Mouse (Mus musculus): ENCODE results near the gene Lrrc8d. TPM values are rescaled to one million over a fixed set of nuclear protein-coding genes. Genes with fewer than 3 reads are reported as not detected.
"Not testable (repeated sequence)": the region's sequence is repeated elsewhere in the genome, so short reads cannot be mapped to it uniquely, and the experiment has no call there.

Gene Lrrc8d
- polyA plus RNA-seq, 1 experiment from 2014 or later = 66.7 TPM

DNA sequence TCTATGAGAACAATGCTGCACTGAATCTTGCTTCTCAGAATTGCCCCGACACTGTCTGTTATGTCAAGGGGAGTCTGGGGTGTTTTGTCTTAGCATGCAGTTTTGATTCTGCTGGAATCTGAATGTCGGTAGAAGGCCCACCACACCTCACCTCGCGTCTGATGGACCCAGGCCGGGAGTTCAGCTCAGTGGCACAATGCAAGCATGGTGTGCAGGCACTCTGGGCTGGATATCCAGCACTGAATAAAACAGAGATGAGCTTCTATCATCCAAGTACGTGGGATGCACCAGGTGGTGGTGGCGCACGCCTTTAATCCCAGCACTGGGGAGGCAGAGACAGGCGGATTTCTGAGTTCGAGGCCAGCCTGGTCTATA lies 160.7 kb downstream of the Lrrc8d start:
- ChIA-PET CTCF (interaction anchor here (1.4 to 1.8 kb wide), 2 partner anchors 16 to 181 kb away, joined by 3 to 4 read pairs; no protein-coding TSS in a partner anchor), POLR2A (no interaction called here)
- in situ Hi-C loops (cut with MboI; ENCODE audit: low pct_unique_long_range_greater_than_20kb) = no loop called here
- no peak for DNase-seq (ENCODE audit: low read depth, low spot score)
- ATAC-seq = no peak
- H3K27me3 ChIP-seq = no peaks in the 10 kb centered on the region
- TF ChIP-seq CTCF (IDR thresholded peaks at IDR 0.05) = no peak

DNA sequence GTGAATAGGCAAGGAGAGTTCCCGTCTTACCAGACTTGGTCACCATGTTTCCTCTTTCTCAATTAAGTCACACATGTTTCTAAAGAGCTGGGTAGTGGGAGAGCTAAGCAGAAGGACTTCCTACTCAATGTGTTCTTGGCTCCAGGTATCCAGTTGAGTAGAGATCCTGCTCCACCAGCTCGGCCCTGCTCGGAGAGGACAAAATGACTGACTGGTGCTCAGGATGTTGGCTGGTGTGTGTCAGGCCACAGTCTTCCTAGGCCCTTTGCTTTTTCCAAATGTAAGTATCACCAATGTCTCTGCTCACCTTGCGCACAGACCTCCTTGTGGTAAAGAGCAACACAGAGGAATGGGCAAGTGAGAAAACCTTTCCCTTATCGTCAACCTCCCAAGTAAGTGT lies 161.8 kb downstream of the Lrrc8d start:
- no peaks in the 10 kb centered on the region for H3K27me3 ChIP-seq
- ChIA-PET POLR2A (interaction anchor here (0.6 kb wide), 1 partner anchor 168 kb away, joined by 4 read pairs; no protein-coding TSS in a partner anchor), CTCF (no interaction called here)
- no peak for ATAC-seq
- no peak for DNase-seq (ENCODE audit: low read depth, low spot score)
- in situ Hi-C loops (cut with MboI; ENCODE audit: low pct_unique_long_range_greater_than_20kb) = no loop called here
- no peak for TF ChIP-seq CTCF (IDR thresholded peaks at IDR 0.05)

DNA sequence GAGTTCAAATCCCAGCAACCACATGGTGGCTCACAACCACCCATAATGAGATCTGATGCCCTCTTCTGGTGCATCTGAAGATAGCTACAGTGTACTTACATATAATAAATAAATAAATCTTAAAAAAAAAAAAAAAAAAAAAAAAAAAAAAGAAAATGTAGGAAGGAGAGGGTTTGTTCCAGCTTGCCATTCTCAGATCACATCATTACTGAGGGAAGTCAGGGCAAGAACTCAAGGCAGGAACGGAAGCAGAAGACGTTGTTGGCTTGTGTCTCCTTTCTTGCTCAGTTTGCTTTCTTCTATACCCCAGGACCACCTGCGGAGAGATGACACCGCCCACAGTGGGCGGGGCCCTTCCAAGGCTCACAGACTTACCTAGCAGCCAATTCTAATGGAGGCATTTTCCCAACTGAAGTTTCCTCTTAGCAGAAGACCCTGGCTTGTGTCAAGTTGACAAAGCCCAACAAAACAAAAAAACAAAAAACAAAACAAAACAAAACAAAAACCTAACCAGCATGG lies 165.4 kb downstream of the Lrrc8d start:
- in situ Hi-C loops (cut with MboI; ENCODE audit: low pct_unique_long_range_greater_than_20kb) = loop anchor here (5.0 kb wide), 3 partner anchors 73 to 458 kb away; no protein-coding TSS in a partner anchor
- POLR2A ChIA-PET = interaction anchor here (0.7 kb wide), 1 partner anchor 11 kb away, joined by 3 read pairs; the partner anchor contains the start of gene Zfp326
- not testable (repeated sequence) for ATAC-seq; H3K27me3 ChIP-seq; DNase-seq (ENCODE audit: low read depth, low spot score)
- CTCF ChIA-PET = interaction anchor here (1.1 kb wide), 1 partner anchor 9 kb away, joined by 3 read pairs; no protein-coding TSS in a partner anchor

GRCm38 (mm10) chr5:105867427-105867826 lies 167.7 kb downstream of the Lrrc8d start:
- no peak for DNase-seq (ENCODE audit: low read depth, low spot score)
- no peaks in the 10 kb centered on the region for H3K27me3 ChIP-seq
- TF ChIP-seq CTCF (IDR thresholded peaks at IDR 0.05) = no peak
- in situ Hi-C loops (cut with MboI; ENCODE audit: low pct_unique_long_range_greater_than_20kb) = loop anchor here (5.0 kb wide), 3 partner anchors 75 to 460 kb away; no protein-coding TSS in a partner anchor
- ChIA-PET CTCF (interaction anchor here (1.0 to 3.2 kb wide), 18 partner anchors 9 to 467 kb away, joined by 3 to 29 read pairs (median 6); partner anchors contain the start of gene Lrrc8d), POLR2A (interaction anchor here (0.7 to 1.4 kb wide), 2 partner anchors 168 to 169 kb away, joined by 3 to 4 read pairs; partner anchors contain the start of gene Lrrc8d)
- peak; percentile 17 for ATAC-seq

- ChIA-PET POLR2A (interaction anchor here (0.7 to 1.8 kb wide), 3 partner anchors 169 to 183 kb away, joined by 3 to 5 read pairs (median 4); partner anchors contain the start of gene Lrrc8d), CTCF (interaction anchor here (1.0 to 3.2 kb wide), 25 partner anchors 9 to 467 kb away, joined by 3 to 29 read pairs (median 5); partner anchors contain the start of gene Lrrc8d)
- TF ChIP-seq CTCF (IDR thresholded peaks at IDR 0.05) = no peak
- no peaks in the 10 kb centered on the region for H3K27me3 ChIP-seq
- DNase-seq (ENCODE audit: low read depth, low spot score) = peak; percentile 90
- in situ Hi-C loops (cut with MboI; ENCODE audit: low pct_unique_long_range_greater_than_20kb) = loop anchor here (5.0 kb wide), 3 partner anchors 76 to 461 kb away; no protein-coding TSS in a partner anchor
- peak; percentile 65 for ATAC-seq
Observed at GRCm38 (mm10) chr5:105867841-105868447, 168.2 kb downstream of the Lrrc8d start.

DNA sequence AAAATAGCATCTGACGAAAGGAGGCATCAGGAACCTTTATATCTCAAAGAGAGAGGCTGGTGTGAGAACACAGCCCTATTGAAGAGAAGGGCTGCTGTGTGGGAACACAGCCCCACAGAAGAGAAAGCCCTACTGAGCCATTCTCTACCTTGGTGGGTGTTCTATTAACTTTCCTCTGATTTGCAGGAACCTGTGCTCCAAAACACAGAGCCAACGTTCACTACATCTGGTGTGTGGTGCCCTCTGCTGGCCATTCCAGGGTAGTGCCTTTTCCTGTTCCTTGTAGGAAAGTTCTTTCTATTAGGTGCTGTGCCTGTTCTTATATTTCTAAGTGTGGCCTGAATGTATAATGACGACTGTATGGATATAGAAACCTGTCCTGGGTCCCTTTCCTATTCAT lies 168.8 kb downstream of the Lrrc8d start:
- ChIA-PET CTCF (interaction anchor here (0.6 to 3.2 kb wide), 29 partner anchors 9 to 468 kb away, joined by 3 to 29 read pairs (median 4); partner anchors contain the start of genes Lrrc8c and Lrrc8d), POLR2A (interaction anchor here (0.6 to 1.8 kb wide), 3 partner anchors 168 to 184 kb away, joined by 4 to 5 read pairs (median 4); partner anchors contain the start of gene Lrrc8d)
- TF ChIP-seq CTCF (IDR thresholded peaks at IDR 0.05) = peak; percentile 96
- in situ Hi-C loops (cut with MboI; ENCODE audit: low pct_unique_long_range_greater_than_20kb) = loop anchor here (5.0 kb wide), 3 partner anchors 76 to 461 kb away; no protein-coding TSS in a partner anchor
- ATAC-seq = no peak
- peak; percentile 44 for DNase-seq (ENCODE audit: low read depth, low spot score)
- no peaks in the 10 kb centered on the region for H3K27me3 ChIP-seq

GRCm38 (mm10) chr5:105869739-105870138 lies 170.0 kb downstream of the Lrrc8d start:
- ChIA-PET POLR2A (interaction anchor here (1.8 kb wide), 1 partner anchor 185 kb away, joined by 5 read pairs; no protein-coding TSS in a partner anchor), CTCF (interaction anchor here (1.0 to 3.2 kb wide), 6 partner anchors 8 to 469 kb away, joined by 3 to 29 read pairs (median 11); partner anchors contain the start of gene Lrrc8d)
- H3K27me3 ChIP-seq = no peaks in the 10 kb centered on the region
- DNase-seq (ENCODE audit: low read depth, low spot score) (no peak), ATAC-seq (no peak)
- TF ChIP-seq CTCF (IDR thresholded peaks at IDR 0.05) = no peak
- in situ Hi-C loops (cut with MboI; ENCODE audit: low pct_unique_long_range_greater_than_20kb) = loop anchor here (5.0 kb wide), 3 partner anchors 77 to 462 kb away; no protein-coding TSS in a partner anchor

DNA sequence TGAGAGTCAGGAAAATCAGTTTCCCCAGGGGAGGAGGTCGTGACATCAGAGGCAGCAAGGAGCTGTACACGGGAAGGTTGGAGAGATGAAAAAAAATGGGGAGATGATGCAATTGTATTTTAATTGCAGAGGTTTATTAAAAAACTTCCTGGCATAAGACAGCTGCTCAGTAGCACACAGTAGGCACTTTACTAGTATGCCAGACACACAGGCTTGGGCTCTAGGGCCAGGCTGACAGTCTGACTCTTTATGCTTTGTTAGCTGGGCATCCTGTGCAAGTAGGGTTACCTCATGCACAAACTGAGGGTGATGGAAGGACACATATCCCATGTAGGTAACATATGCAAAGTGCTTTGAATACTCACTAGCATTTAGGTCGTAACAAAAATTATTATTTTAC lies 171.4 kb downstream of the Lrrc8d start:
- in situ Hi-C loops (cut with MboI; ENCODE audit: low pct_unique_long_range_greater_than_20kb) = no loop called here
- no peaks in the 10 kb centered on the region for H3K27me3 ChIP-seq
- POLR2A ChIA-PET = no interaction called here
- DNase-seq (ENCODE audit: low read depth, low spot score) (no peak), ATAC-seq (no peak)
- CTCF ChIA-PET = interaction anchor here (1.2 kb wide), 2 partner anchors 193 to 464 kb away, joined by 3 read pairs; no protein-coding TSS in a partner anchor
- no peak for TF ChIP-seq CTCF (IDR thresholded peaks at IDR 0.05)

GRCm38 (mm10) chr5:105872176-105872575 lies 172.4 kb downstream of the Lrrc8d start:
- ATAC-seq (no peak), DNase-seq (ENCODE audit: low read depth, low spot score) (no peak)
- ChIA-PET CTCF (interaction anchor here (1.2 kb wide), 1 partner anchor 194 kb away, joined by 3 read pairs; no protein-coding TSS in a partner anchor), POLR2A (no interaction called here)
- TF ChIP-seq CTCF (IDR thresholded peaks at IDR 0.05) = no peak
- H3K27me3 ChIP-seq = no peaks in the 10 kb centered on the region
- in situ Hi-C loops (cut with MboI; ENCODE audit: low pct_unique_long_range_greater_than_20kb) = no loop called here

DNA sequence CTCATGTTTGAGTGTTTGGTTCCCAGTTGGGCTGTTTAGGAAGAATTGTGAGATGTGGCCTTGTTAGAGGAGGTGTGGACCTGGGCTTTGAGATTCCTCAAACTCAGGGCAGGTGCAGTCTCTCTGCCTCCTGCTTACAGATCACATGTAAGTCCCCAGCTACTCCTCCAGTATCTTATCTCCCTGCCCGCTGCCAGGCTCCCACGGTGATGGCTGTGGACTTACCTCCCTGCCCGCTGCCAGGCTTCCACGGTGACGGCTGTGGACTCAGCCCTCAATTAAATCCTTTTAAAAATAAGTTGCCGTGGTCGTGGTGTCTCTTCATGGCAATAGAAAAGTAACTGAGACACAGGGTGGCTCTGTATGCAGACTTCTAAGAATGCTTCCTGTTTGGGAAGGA lies 173.1 kb downstream of the Lrrc8d start:
- CTCF ChIA-PET = no interaction called here
- no peaks in the 10 kb centered on the region for H3K27me3 ChIP-seq
- DNase-seq (ENCODE audit: low read depth, low spot score) (no peak), ATAC-seq (no peak)
- in situ Hi-C loops (cut with MboI; ENCODE audit: low pct_unique_long_range_greater_than_20kb) = no loop called here
- POLR2A ChIA-PET = interaction anchor here (0.6 kb wide), 1 partner anchor 50 kb away, joined by 3 read pairs; no protein-coding TSS in a partner anchor
- no peak for TF ChIP-seq CTCF (IDR thresholded peaks at IDR 0.05)

Data from Patski (cell line).